In genomic region chr1:180934467-180935419, GRCm38 (mm10) we compare ENCODE assay signal across 18 mouse cellular contexts. TPM values are rescaled to one million over a fixed set of nuclear protein-coding genes. Genes with fewer than 3 reads are reported as not detected.
DNase-seq lines count a peak whose midpoint lies in the region; ATAC-seq and TF ChIP-seq lines count a peak whose summit lies in the region.
"Had no signal": no experiment of that assay in that cellular context is flagged by ENCODE, and none has a peak within 500 bp of the region (broad histone marks: within the 10 kb centered on the region; RNA-seq: fewer than 3 reads in every experiment).

Gene Lefty1, plus strand, starts transcription at chr1:180935022.

- H3K27me3 ChIP-seq in heart, embryonic 12.5 days (replicated peaks) = peaks cover 47% of the 10 kb centered on the region
- peaks cover 59% of the 10 kb centered on the region for H3K27me3 ChIP-seq in heart, embryonic 10.5 days (ENCODE audit: insufficient read depth, poor library complexity, severe bottlenecking)
- peaks cover 34% of the 10 kb centered on the region for H3K27me3 ChIP-seq in liver, embryonic 11.5 days (replicated peaks; ENCODE audit: control insufficient read depth, insufficient read depth, low read length)
- H3K27me3 ChIP-seq in ES-Bruce4 (ENCODE audit: control insufficient read depth, insufficient read depth, low read length, poor library complexity, severe bottlenecking) = no peaks in the 10 kb centered on the region
- peaks cover 8% of the 10 kb centered on the region for H3K27me3 ChIP-seq in liver, embryonic 14.5 days (ENCODE audit: control insufficient read depth, insufficient read depth, low read length)

- peak; percentile 93 for TF ChIP-seq EP300 in ES-Bruce4 (IDR thresholded peaks at IDR 0.05; ENCODE audit: insufficient read depth, low read depth, low read length)
- no peak for TF ChIP-seq EP300 in liver, embryonic 14.5 days (IDR thresholded peaks at IDR 0.05; ENCODE audit: low read depth)

- H3K36me3 ChIP-seq in heart, embryonic 12.5 days = no peaks in the 10 kb centered on the region
- H3K36me3 ChIP-seq in heart, embryonic 10.5 days = no peaks in the 10 kb centered on the region
- no peaks in the 10 kb centered on the region for H3K36me3 ChIP-seq in liver, embryonic 11.5 days (ENCODE audit: control insufficient read depth, insufficient read depth, low read length)
- H3K36me3 ChIP-seq in ES-Bruce4 (ENCODE audit: control insufficient read depth, insufficient read depth, low read length, poor library complexity, severe bottlenecking) = no peaks in the 10 kb centered on the region
- H3K36me3 ChIP-seq in liver, embryonic 14.5 days (replicated peaks; ENCODE audit: control insufficient read depth, insufficient read depth, low read depth) = no peaks in the 10 kb centered on the region
- H3K36me3 ChIP-seq: embryonic facial prominence, embryonic 13.5 days; G1E; hindbrain, embryonic 15.5 days had no signal

- no peaks in the 10 kb centered on the region; the same call in 1 of the 2 replicates for H3K9me3 ChIP-seq in heart, embryonic 12.5 days (replicated peaks)
- no peaks in the 10 kb centered on the region for H3K9me3 ChIP-seq in heart, embryonic 10.5 days
- H3K9me3 ChIP-seq in liver, embryonic 11.5 days (ENCODE audit: control insufficient read depth, low read length) = no peaks in the 10 kb centered on the region
- H3K9me3 ChIP-seq in ES-Bruce4 (replicated peaks; ENCODE audit: control insufficient read depth, insufficient read depth, low read length, poor library complexity, severe bottlenecking) = no peaks in the 10 kb centered on the region
- no peaks in the 10 kb centered on the region for H3K9me3 ChIP-seq in liver, embryonic 14.5 days (ENCODE audit: control insufficient read depth, low read length)
- H3K9me3 ChIP-seq: embryonic facial prominence, embryonic 13.5 days; G1E; hindbrain, embryonic 15.5 days had no signal

- H3K4me1 ChIP-seq in heart, embryonic 12.5 days (replicated peaks) = 0 out of 2 replicates have a peak, but pooled peaks cover 7% of the 10 kb centered on the region
- peaks cover 16% of the 10 kb centered on the region for H3K4me1 ChIP-seq in heart, embryonic 10.5 days
- H3K4me1 ChIP-seq in liver, embryonic 11.5 days (replicated peaks; ENCODE audit: control insufficient read depth, insufficient read depth, low read length) = peaks cover 8% of the 10 kb centered on the region; the same call in 1 of the 2 replicates
- H3K4me1 ChIP-seq in ES-Bruce4 (ENCODE audit: control insufficient read depth, insufficient read depth, low read length) = peaks cover 7% of the 10 kb centered on the region
- peaks cover 8 to 15% of the 10 kb centered on the region in 2 experiments for H3K4me1 ChIP-seq in liver, embryonic 14.5 days (replicated peaks; ENCODE audit: control insufficient read depth in 2 of 2, insufficient read depth in 2 of 2, low read length in 1 of 2)

- peak; percentile 30 for TF ChIP-seq POLR2A in ES-Bruce4 (IDR thresholded peaks at IDR 0.05; ENCODE audit: insufficient read depth, low read length)

- no peak within 1 kb of the TSS for H3K27ac ChIP-seq in heart, embryonic 12.5 days (ENCODE audit: poor library complexity, severe bottlenecking)
- H3K27ac ChIP-seq in heart, embryonic 10.5 days = no peak within 1 kb of the TSS; the same call in 1 of the 2 replicates
- H3K27ac ChIP-seq in liver, embryonic 11.5 days (ENCODE audit: low read depth, low read length) = no peak within 1 kb of the TSS
- H3K27ac ChIP-seq in ES-Bruce4 (ENCODE audit: insufficient read depth, low read length) = peak within 1 kb of the TSS; percentile 54
- H3K27ac ChIP-seq in liver, embryonic 14.5 days = no peak within 1 kb of the TSS
- H3K27ac ChIP-seq: embryonic facial prominence, embryonic 13.5 days; hindbrain, embryonic 15.5 days had no signal

- H3K9ac ChIP-seq in heart, embryonic 12.5 days = 0 out of 2 replicates have a peak within 1 kb of the TSS, but pooled peaks have one; percentile 38
- peak within 1 kb of the TSS; percentile 62; the same call in 1 of the 2 replicates for H3K9ac ChIP-seq in liver, embryonic 11.5 days (ENCODE audit: low read depth, low read length)
- peak within 1 kb of the TSS; percentile 33 for H3K9ac ChIP-seq in ES-Bruce4 (ENCODE audit: low read depth, poor library complexity, severe bottlenecking)
- no peak within 1 kb of the TSS; the same call in 1 of the 2 replicates for H3K9ac ChIP-seq in liver, embryonic 14.5 days (replicated peaks)
- H3K9ac ChIP-seq: embryonic facial prominence, embryonic 13.5 days; forebrain, postnatal 0 days; hindbrain, embryonic 15.5 days had no signal

- WGBS in heart, embryonic 12.5 days = 12% methylated on average over 21 of the region's 21 CpGs
- WGBS in heart, embryonic 10.5 days = 12% methylated on average over 21 of the region's 21 CpGs
- 20% methylated on average over 21 of the region's 21 CpGs for WGBS in liver, embryonic 11.5 days
- 40% methylated on average over 21 of the region's 21 CpGs for WGBS in liver, embryonic 14.5 days (ENCODE audit: insufficient replicate concordance)

- DNase-seq in heart, embryonic 10.5 days (ENCODE audit: low spot score) = no peak
- no peak for DNase-seq in liver, embryonic 11.5 days (ENCODE audit: low spot score)
- DNase-seq in liver = no peak
- no peak for DNase-seq in liver, embryonic 14.5 days (ENCODE audit: low read depth in 3 of 3, low spot score in 3 of 3)
- DNase-seq in thymus, postnatal 10 days (ENCODE audit: low spot score in 2 of 2) = no peak
- DNase-seq in right cerebral cortex, postnatal 14 days = no peak
- DNase-seq: adrenal gland, postnatal 10 days; cerebellum, adult 18-20 months; forebrain, postnatal 0 days; gastrocnemius, adult 2 months; kidney, adult 18-20 months; kidney, postnatal 14 days; lung, postnatal 36 days had no signal

- no peak for ATAC-seq in heart, embryonic 12.5 days (ENCODE audit: insufficient number of reproducible peaks, low FRiP score)
- no peak for ATAC-seq in liver, embryonic 11.5 days (replicated peaks; ENCODE audit: low FRiP score)
- ATAC-seq in liver, embryonic 14.5 days (ENCODE audit: insufficient read depth) = no peak
- ATAC-seq: forebrain, postnatal 0 days had no signal

- H3K4me3 ChIP-seq in heart, embryonic 12.5 days = no peak within 1 kb of the TSS
- H3K4me3 ChIP-seq in heart, embryonic 10.5 days = no peak within 1 kb of the TSS
- no peak within 1 kb of the TSS for H3K4me3 ChIP-seq in liver, embryonic 11.5 days (ENCODE audit: low read depth, low read length)
- H3K4me3 ChIP-seq in ES-Bruce4 (ENCODE audit: low read depth, low read length) = peak within 1 kb of the TSS; percentile 63
- H3K4me3 ChIP-seq in liver, embryonic 14.5 days (ENCODE audit: insufficient read depth in 1 of 2, low read depth in 2 of 2, low read length in 2 of 2) = peak within 1 kb of the TSS in 1 of 2 experiments; percentile 58; a peak in 1 of 4 replicates

- no peak for TF ChIP-seq CTCF in ES-Bruce4 (IDR thresholded peaks at IDR 0.05; ENCODE audit: low read depth, low read length)
- TF ChIP-seq CTCF in liver, embryonic 14.5 days (IDR thresholded peaks at IDR 0.05; ENCODE audit: low read depth) = no peak

- H3K4me2 ChIP-seq in heart, embryonic 12.5 days = no peak within 1 kb of the TSS
- H3K4me2 ChIP-seq in liver, embryonic 11.5 days = peak within 1 kb of the TSS; percentile 71
- H3K4me2 ChIP-seq in liver, embryonic 14.5 days (ENCODE audit: low read depth) = peak within 1 kb of the TSS; percentile 77
- H3K4me2 ChIP-seq: hindbrain, embryonic 15.5 days had no signal

RNA-seq across cellular contexts. Expression of gene Lefty1, which starts in this region (rescaled TPM):
- 1.00 and 1.1 TPM in 2 replicates for polyA plus RNA-seq in heart, embryonic 12.5 days (2016; fragmentation: Nextera tagmentation; extraction: Ambion mirVana)
- polyA plus RNA-seq in heart, embryonic 10.5 days (2016; fragmentation: Nextera tagmentation; extraction: Ambion mirVana) = 0.89 and 1.1 TPM in 2 replicates
- 7.3 and 9.5 TPM in 2 replicates for polyA plus RNA-seq in liver, embryonic 11.5 days (2014; fragmentation: Nextera tagmentation; extraction: Ambion mirVana)
- 53.2 and 60.3 TPM in 2 replicates for polyA plus RNA-seq in ES-Bruce4 (2011; ENCODE audit: insufficient read depth, insufficient read length, low read depth, missing spikeins)
- polyA plus RNA-seq in liver, embryonic 14.5 days (2012; rRNA removed) = 9.2 and 9.5 TPM in 2 replicates
- 4.9 and 5.6 TPM in 2 replicates for polyA plus RNA-seq in liver, embryonic 14.5 days (2014; fragmentation: Nextera tagmentation; extraction: Ambion mirVana)
- polyA plus RNA-seq: G1E had no signal
